Mouse (Mus musculus): ENCODE measurements around the gene Rex1bd. TPM values are rescaled to one million over a fixed set of nuclear protein-coding genes. Genes with fewer than 3 reads are reported as not detected.
A peak's percentile ranks its signal among the peaks of the same experiment; 100 is the strongest.
"Not testable (repeated sequence)": the region's sequence is repeated elsewhere in the genome, so short reads cannot be mapped to it uniquely, and the experiment has no call there.

Rex1bd gene
- polyA plus RNA-seq, 1 experiment from 2014 or later: 138 TPM

DNA sequence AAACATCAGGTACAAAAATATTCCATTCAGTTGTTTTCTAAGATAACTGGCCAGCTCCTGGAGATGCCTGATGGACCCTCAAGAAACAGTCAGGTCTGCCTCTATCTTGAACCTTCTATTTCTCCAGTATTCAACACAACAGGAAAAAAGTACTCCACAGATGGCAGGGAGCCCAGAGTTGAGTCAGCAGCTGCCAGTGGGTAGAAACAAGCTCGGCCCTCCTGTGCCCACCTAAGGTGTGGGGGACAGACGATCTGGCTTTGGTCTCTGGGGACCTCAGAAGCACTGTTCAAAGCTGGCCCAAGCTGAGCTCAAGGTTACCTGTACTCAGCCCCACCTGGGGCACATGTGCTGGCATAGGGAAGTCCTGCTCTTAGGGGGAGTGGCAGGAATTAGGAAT, 6.9 kb upstream of the Rex1bd start:
- H3K27ac ChIP-seq (replicated peaks in 1 of 2; ENCODE audit: control insufficient read depth in 1 of 2, insufficient read depth in 1 of 2, low read depth in 2 of 2, low read length in 2 of 2): 0 out of 4 replicates have a peak overlapping the region, but pooled peaks of 1 of the 2 experiments have one; percentile 19
- peaks cover 63% of the 10 kb centered on the region for H3K36me3 ChIP-seq (ENCODE audit: control insufficient read depth, insufficient read depth, low read length)
- 40% methylated on average over 2 of the region's 2 CpGs for WGBS

DNA sequence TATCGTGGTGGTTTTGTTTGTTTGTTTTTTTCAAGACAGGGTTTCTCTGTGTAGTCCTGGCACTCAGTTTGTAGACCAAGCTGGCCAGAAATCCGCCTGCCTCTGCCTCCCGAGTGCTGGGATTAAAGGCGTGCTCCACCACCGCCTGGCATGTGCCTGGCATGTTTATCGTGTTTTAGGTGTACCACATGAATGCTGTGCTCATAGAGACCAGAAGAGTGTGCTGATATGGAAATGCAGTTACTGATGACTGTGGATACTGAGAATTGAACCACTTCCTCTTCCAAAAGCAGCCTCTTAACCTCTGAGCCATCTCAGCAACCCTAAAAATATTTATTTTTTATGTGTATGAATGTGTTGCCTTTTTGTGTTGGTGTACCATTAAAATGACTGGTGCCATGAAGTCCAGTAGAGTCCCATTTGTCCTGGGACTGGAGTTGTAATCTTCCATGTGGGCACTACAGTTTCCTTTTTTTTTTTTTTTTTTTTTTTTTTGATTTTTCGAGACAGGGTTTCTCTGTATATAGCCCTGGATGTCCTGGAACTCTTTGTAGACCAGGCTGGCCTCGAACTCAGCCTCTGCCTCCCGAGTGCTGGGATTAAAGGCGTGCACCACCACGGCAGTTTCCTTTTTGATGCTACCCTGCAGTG, 5.8 kb upstream of the Rex1bd start:
- Histone ChIP-seq H3K9me3 (ENCODE audit: control insufficient read depth, low read length) (no peaks in the 10 kb centered on the region), H3K4me1 (ENCODE audit: control insufficient read depth in 2 of 2, insufficient read depth in 2 of 2, low read length in 2 of 2) (peaks cover 7 to 27% of the 10 kb centered on the region in 2 experiments), H3K36me3 (ENCODE audit: control insufficient read depth, insufficient read depth, low read length) (peaks cover 65% of the 10 kb centered on the region), H3K27ac (replicated peaks in 1 of 2; ENCODE audit: control insufficient read depth in 1 of 2, insufficient read depth in 1 of 2, low read depth in 2 of 2, low read length in 2 of 2) (no peak overlapping the region), H3K4me3 (ENCODE audit: control insufficient read depth in 1 of 2, insufficient read depth in 1 of 2, low read depth in 1 of 2, low read length in 2 of 2) (no peak overlapping the region), H3K27me3 (ENCODE audit: control insufficient read depth, insufficient read depth, low read length) (no peaks in the 10 kb centered on the region), H3K9ac (ENCODE audit: low read length) (no peak overlapping the region), H3K4me2 (ENCODE audit: low read length) (no peak overlapping the region)
- WGBS: 93% methylated on average over 11 of the region's 11 CpGs
- ATAC-seq (ENCODE audit: insufficient number of reproducible peaks, insufficient read depth, low FRiP score, low read depth): no peak

More for the DNA sequence above, 6.9 kb upstream of the Rex1bd start:
- H3K4me3 ChIP-seq (ENCODE audit: control insufficient read depth in 1 of 2, insufficient read depth in 1 of 2, low read depth in 1 of 2, low read length in 2 of 2): no peak overlapping the region
- H3K27me3 ChIP-seq (ENCODE audit: control insufficient read depth, insufficient read depth, low read length): no peaks in the 10 kb centered on the region
- H3K4me2 ChIP-seq (ENCODE audit: low read length): no peak overlapping the region
- H3K4me1 ChIP-seq (ENCODE audit: control insufficient read depth in 2 of 2, insufficient read depth in 2 of 2, low read length in 2 of 2): peaks cover 7 to 27% of the 10 kb centered on the region in 2 experiments
- no peak for ATAC-seq (ENCODE audit: insufficient number of reproducible peaks, insufficient read depth, low FRiP score, low read depth)
- peak overlapping the region; percentile 16; the same call in 1 of the 2 replicates for H3K9ac ChIP-seq (ENCODE audit: low read length)
- H3K9me3 ChIP-seq (ENCODE audit: control insufficient read depth, low read length): no peaks in the 10 kb centered on the region

DNA sequence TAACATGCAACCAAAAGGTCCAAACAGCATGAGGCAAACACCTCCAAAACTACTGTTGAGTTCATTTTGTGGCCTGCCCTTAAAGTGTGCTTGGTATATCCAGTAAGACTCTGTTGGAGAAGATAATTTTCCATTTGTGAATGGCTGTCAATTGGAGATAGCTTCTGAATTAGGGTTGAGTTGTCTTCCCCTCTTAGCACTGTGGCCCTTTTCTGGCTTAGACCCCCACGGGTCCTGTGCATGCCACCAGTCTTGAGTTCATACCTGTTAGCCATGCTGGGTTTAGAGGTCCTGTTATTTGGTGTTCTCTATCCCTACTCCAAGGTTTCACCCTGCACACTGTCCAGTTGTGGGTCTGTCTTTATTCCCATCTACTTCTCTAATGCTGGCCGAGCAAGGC, 5.2 kb upstream of the Rex1bd start:
- Histone ChIP-seq H3K27ac (replicated peaks in 1 of 2; ENCODE audit: control insufficient read depth in 1 of 2, insufficient read depth in 1 of 2, low read depth in 2 of 2, low read length in 2 of 2) (no peak overlapping the region), H3K27me3 (ENCODE audit: control insufficient read depth, insufficient read depth, low read length) (no peaks in the 10 kb centered on the region), H3K4me1 (ENCODE audit: control insufficient read depth in 2 of 2, insufficient read depth in 2 of 2, low read length in 2 of 2) (peaks cover 7 to 27% of the 10 kb centered on the region in 2 experiments), H3K4me2 (ENCODE audit: low read length) (peak overlapping the region; percentile 95; the same call in 1 of the 2 replicates), H3K36me3 (ENCODE audit: control insufficient read depth, insufficient read depth, low read length) (peaks cover 68% of the 10 kb centered on the region), H3K4me3 (ENCODE audit: control insufficient read depth in 1 of 2, insufficient read depth in 1 of 2, low read depth in 1 of 2, low read length in 2 of 2) (no peak overlapping the region), H3K9me3 (ENCODE audit: control insufficient read depth, low read length) (no peaks in the 10 kb centered on the region), H3K9ac (ENCODE audit: low read length) (no peak overlapping the region)
- ATAC-seq (ENCODE audit: insufficient number of reproducible peaks, insufficient read depth, low FRiP score, low read depth): no peak
- 96% methylated on average over 2 of the region's 2 CpGs for WGBS

DNA sequence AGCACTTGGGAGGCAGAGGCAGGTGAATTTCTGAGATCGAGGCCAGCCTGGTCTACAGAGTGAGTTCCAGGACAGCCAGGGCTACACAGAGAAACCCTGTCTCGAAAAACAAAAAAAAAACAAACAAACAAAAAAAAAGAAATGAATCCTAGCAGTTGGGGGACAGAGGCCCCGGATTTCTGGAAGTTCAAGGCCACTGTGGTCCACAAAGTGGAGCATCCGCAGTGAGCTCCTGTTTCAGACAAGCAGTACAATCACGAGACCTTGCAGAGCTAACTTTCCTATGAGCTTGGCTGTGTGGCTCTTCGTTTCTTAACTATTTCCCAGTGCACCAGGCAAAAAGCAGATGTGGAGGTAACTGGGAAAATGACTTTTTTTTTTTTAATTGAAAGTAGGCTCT, 4.6 kb upstream of the Rex1bd start:
- not testable (repeated sequence) for H3K9ac ChIP-seq (ENCODE audit: low read length); ATAC-seq (ENCODE audit: insufficient number of reproducible peaks, insufficient read depth, low FRiP score, low read depth)
- WGBS: 87% methylated on average over 6 of the region's 6 CpGs

DNA sequence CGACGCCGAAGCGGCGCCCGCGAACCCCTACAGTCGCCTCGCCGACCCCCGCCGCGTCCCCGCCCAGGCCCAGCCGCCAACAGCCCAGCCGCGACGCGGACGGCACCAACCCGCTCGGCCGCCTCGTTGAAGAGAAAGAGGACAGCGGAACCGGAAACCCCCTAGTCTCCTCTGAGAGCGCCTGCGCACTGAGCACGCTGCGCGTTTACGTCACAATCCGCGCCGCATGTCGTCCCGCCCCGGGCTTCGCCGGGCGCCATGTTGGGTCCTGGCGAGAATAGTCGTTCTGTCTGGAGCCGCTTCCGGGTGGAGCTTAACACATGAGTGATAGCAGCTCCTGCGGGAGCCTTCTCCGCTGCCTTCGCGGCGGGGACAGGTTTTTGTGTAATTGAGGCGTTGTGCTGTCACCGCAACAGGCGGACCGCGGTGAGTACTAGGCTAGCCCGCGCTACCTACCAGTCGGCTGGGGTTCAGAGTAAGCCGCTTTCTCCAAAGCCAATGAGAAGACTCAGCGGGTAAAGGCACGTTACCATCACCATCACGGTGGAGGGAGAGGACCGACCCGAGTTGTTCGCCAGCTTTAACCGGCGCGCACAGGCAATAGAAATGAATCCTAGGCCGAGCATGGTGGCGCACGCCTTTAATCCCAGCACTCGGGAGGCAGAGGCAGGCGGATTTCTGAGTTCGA, 3.8 kb upstream of the Rex1bd start, which contains the start of gene Uba52:
Gene Uba52 (minus strand): TSS at position 574 of the 688 bp plus-strand sequence.
- peak within 1 kb of the TSS; percentile 95 for H3K4me2 ChIP-seq (ENCODE audit: low read length)
- peak within 1 kb of the TSS; percentile 91 to 99 for H3K4me3 ChIP-seq (ENCODE audit: control insufficient read depth in 1 of 2, insufficient read depth in 1 of 2, low read depth in 1 of 2, low read length in 2 of 2)
- peak; percentile 80 for ATAC-seq (ENCODE audit: insufficient number of reproducible peaks, insufficient read depth, low FRiP score, low read depth)
- H3K4me1 ChIP-seq (ENCODE audit: control insufficient read depth in 2 of 2, insufficient read depth in 2 of 2, low read length in 2 of 2): peaks cover 11 to 34% of the 10 kb centered on the region in 2 experiments
- no peaks in the 10 kb centered on the region for H3K27me3 ChIP-seq (ENCODE audit: control insufficient read depth, insufficient read depth, low read length)
- WGBS: under 1% methylated on average over 72 of the region's 74 CpGs
- no peaks in the 10 kb centered on the region for H3K9me3 ChIP-seq (ENCODE audit: control insufficient read depth, low read length)
- peak within 1 kb of the TSS; percentile 99 for H3K9ac ChIP-seq (ENCODE audit: low read length)
- peaks cover 56% of the 10 kb centered on the region for H3K36me3 ChIP-seq (ENCODE audit: control insufficient read depth, insufficient read depth, low read length)
- H3K27ac ChIP-seq (replicated peaks in 1 of 2; ENCODE audit: control insufficient read depth in 1 of 2, insufficient read depth in 1 of 2, low read depth in 2 of 2, low read length in 2 of 2): peak within 1 kb of the TSS; percentile 95

More for the DNA sequence above, 4.6 kb upstream of the Rex1bd start:
- peak overlapping the region; percentile 91 to 99 for H3K4me3 ChIP-seq (ENCODE audit: control insufficient read depth in 1 of 2, insufficient read depth in 1 of 2, low read depth in 1 of 2, low read length in 2 of 2)
- peaks cover 62% of the 10 kb centered on the region for H3K36me3 ChIP-seq (ENCODE audit: control insufficient read depth, insufficient read depth, low read length)
- H3K27me3 ChIP-seq (ENCODE audit: control insufficient read depth, insufficient read depth, low read length); H3K27ac ChIP-seq (replicated peaks in 1 of 2; ENCODE audit: control insufficient read depth in 1 of 2, insufficient read depth in 1 of 2, low read depth in 2 of 2, low read length in 2 of 2); H3K9me3 ChIP-seq (ENCODE audit: control insufficient read depth, low read length): not testable (repeated sequence)
- H3K4me1 ChIP-seq (ENCODE audit: control insufficient read depth in 2 of 2, insufficient read depth in 2 of 2, low read length in 2 of 2): peaks cover 7 to 27% of the 10 kb centered on the region in 2 experiments
- H3K4me2 ChIP-seq (ENCODE audit: low read length): peak overlapping the region; percentile 95

DNA sequence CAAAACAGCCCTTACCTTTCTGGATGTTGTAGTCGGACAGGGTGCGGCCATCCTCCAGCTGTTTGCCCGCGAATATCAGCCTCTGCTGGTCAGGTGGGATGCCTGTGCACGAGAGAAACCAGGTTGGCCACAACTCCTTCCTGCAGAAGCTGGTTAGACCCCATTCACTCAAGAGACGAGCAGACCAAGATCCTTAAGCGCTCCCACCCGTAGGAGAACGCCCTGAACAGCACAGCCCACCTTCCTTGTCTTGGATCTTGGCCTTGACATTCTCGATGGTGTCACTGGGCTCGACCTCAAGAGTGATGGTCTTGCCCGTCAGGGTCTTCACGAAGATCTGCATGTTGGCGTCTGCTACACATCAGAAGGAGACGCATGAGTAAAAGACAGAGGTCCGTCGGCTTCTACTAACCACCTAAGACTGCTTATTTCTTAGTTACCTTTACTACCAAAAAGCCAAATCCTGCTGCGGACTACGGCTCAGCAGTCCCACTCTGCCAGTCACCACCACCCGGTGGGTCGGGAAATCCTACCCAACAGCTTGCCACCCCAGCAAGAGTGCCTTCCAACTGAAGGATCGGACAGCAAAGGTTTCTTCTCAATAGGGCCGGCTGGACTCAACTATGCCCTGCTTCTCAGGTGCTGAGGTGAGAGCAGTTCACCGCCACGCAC, 2.9 kb upstream of the Rex1bd start:
- H3K9me3 ChIP-seq (ENCODE audit: control insufficient read depth, low read length): no peaks in the 10 kb centered on the region
- H3K9ac ChIP-seq (ENCODE audit: low read length): peak overlapping the region; percentile 99
- H3K4me1 ChIP-seq (ENCODE audit: control insufficient read depth in 2 of 2, insufficient read depth in 2 of 2, low read length in 2 of 2): peaks cover 11 to 40% of the 10 kb centered on the region in 2 experiments
- peak overlapping the region; percentile 91 to 99 for H3K4me3 ChIP-seq (ENCODE audit: control insufficient read depth in 1 of 2, insufficient read depth in 1 of 2, low read depth in 1 of 2, low read length in 2 of 2)
- WGBS: 7% methylated on average over 25 of the region's 25 CpGs
- no peaks in the 10 kb centered on the region for H3K27me3 ChIP-seq (ENCODE audit: control insufficient read depth, insufficient read depth, low read length)
- no peak for ATAC-seq (ENCODE audit: insufficient number of reproducible peaks, insufficient read depth, low FRiP score, low read depth)
- peaks cover 51% of the 10 kb centered on the region for H3K36me3 ChIP-seq (ENCODE audit: control insufficient read depth, insufficient read depth, low read length)
- peak overlapping the region; percentile 95 for H3K4me2 ChIP-seq (ENCODE audit: low read length)
- peak overlapping the region; percentile 70 to 95 for H3K27ac ChIP-seq (replicated peaks in 1 of 2; ENCODE audit: control insufficient read depth in 1 of 2, insufficient read depth in 1 of 2, low read depth in 2 of 2, low read length in 2 of 2)

DNA sequence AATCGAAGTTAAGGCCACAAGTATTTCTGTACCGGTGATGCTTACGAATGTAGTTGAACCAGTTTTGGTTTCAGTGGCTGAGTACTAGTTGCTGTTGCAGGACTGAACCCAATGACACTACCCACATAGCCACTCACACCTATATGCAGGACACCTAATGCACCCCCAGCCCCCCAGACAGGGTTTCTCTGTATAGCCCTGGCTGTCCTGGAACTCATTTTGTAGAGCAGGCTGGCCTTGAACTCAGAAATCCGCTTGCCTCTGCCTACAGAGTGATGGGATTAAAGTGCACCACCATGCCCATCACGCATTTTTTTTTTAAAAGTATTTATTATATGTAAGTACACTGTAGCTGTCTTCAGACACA, 458 bp upstream of the Rex1bd start:
- Histone ChIP-seq H3K27ac (replicated peaks in 1 of 2; ENCODE audit: control insufficient read depth in 1 of 2, insufficient read depth in 1 of 2, low read depth in 2 of 2, low read length in 2 of 2) (peak overlapping the region in 1 of 2 experiments; percentile 14; a peak in 1 of 4 replicates), H3K9me3 (ENCODE audit: control insufficient read depth, low read length) (no peaks in the 10 kb centered on the region), H3K4me2 (ENCODE audit: low read length) (0 out of 2 replicates have a peak overlapping the region, but pooled peaks have one; percentile 27), H3K27me3 (ENCODE audit: control insufficient read depth, insufficient read depth, low read length) (peaks cover 16% of the 10 kb centered on the region), H3K4me3 (ENCODE audit: control insufficient read depth in 1 of 2, insufficient read depth in 1 of 2, low read depth in 1 of 2, low read length in 2 of 2) (peak overlapping the region in 1 of 2 experiments; percentile 76; a peak in 1 of 4 replicates), H3K36me3 (ENCODE audit: control insufficient read depth, insufficient read depth, low read length) (peaks cover 40% of the 10 kb centered on the region), H3K9ac (ENCODE audit: low read length) (no peak overlapping the region; the same call in 1 of the 2 replicates), H3K4me1 (ENCODE audit: control insufficient read depth in 2 of 2, insufficient read depth in 2 of 2, low read length in 2 of 2) (peaks cover 23 to 43% of the 10 kb centered on the region in 2 experiments)
- 60% methylated on average over 5 of the region's 5 CpGs for WGBS
- no peak for ATAC-seq (ENCODE audit: insufficient number of reproducible peaks, insufficient read depth, low FRiP score, low read depth)
